Mouse (Mus musculus): ENCODE results near the gene Ctnna3.

Gene Ctnna3

GRCm38 (mm10) chr10:63768871-63769270 is 339.0 kb downstream of the Ctnna3 start:
- no peak for DNase-seq

- no peak for DNase-seq
Observed at GRCm38 (mm10) chr10:63771656-63772055, 341.8 kb downstream of the Ctnna3 start.

- DNase-seq = no peak
Observed at GRCm38 (mm10) chr10:63772074-63772473, 342.2 kb downstream of the Ctnna3 start.

- DNase-seq = no peak
Observed at GRCm38 (mm10) chr10:63781948-63782347, 352.1 kb downstream of the Ctnna3 start.

GRCm38 (mm10) chr10:63784808-63785535 is 355.1 kb downstream of the Ctnna3 start:
- no peak for DNase-seq

GRCm38 (mm10) chr10:63786390-63786789 is 356.5 kb downstream of the Ctnna3 start:
- DNase-seq = no peak

GRCm38 (mm10) chr10:63803909-63804308 is 374.0 kb downstream of the Ctnna3 start:
- no peak for DNase-seq

GRCm38 (mm10) chr10:63805551-63805950 is 375.7 kb downstream of the Ctnna3 start:
- DNase-seq = no peak

GRCm38 (mm10) chr10:63806254-63806653 is 376.4 kb downstream of the Ctnna3 start:
- DNase-seq = no peak

- DNase-seq = no peak
Observed at GRCm38 (mm10) chr10:63810043-63810617, 380.2 kb downstream of the Ctnna3 start.

- DNase-seq = no peak
Observed at GRCm38 (mm10) chr10:63839011-63839410, 409.1 kb downstream of the Ctnna3 start.

GRCm38 (mm10) chr10:63851946-63852345 is 422.0 kb downstream of the Ctnna3 start:
- DNase-seq = no peak

GRCm38 (mm10) chr10:63869123-63869522 is 439.2 kb downstream of the Ctnna3 start:
- DNase-seq = no peak

GRCm38 (mm10) chr10:63880462-63880903 is 450.6 kb downstream of the Ctnna3 start:
- no peak for DNase-seq

GRCm38 (mm10) chr10:63886449-63887088 is 456.7 kb downstream of the Ctnna3 start:
- DNase-seq = no peak

GRCm38 (mm10) chr10:63894612-63895011 is 464.7 kb downstream of the Ctnna3 start:
- no peak for DNase-seq

- DNase-seq = no peak
Observed at GRCm38 (mm10) chr10:63899891-63900290, 470.0 kb downstream of the Ctnna3 start.

- no peak for DNase-seq
Observed at GRCm38 (mm10) chr10:63908878-63909277, 479.0 kb downstream of the Ctnna3 start.

- no peak for DNase-seq
Observed at GRCm38 (mm10) chr10:63927334-63927733, 497.4 kb downstream of the Ctnna3 start, which contains the start of gene Gm10118. TSS of gene Gm10118 (minus strand) at chr10:63927434.

- no peak for DNase-seq
Observed at GRCm38 (mm10) chr10:63933946-63934345, 504.0 kb downstream of the Ctnna3 start.

- no peak for DNase-seq
Observed at GRCm38 (mm10) chr10:63945534-63945933, 515.6 kb downstream of the Ctnna3 start.

GRCm38 (mm10) chr10:63947266-63947665 is 517.4 kb downstream of the Ctnna3 start:
- DNase-seq = no peak

GRCm38 (mm10) chr10:63950867-63951266 is 521.0 kb downstream of the Ctnna3 start:
- DNase-seq = no peak

- no peak for DNase-seq
Observed at GRCm38 (mm10) chr10:63951481-63951880, 521.6 kb downstream of the Ctnna3 start.
